Mouse (Mus musculus) spleen, adult 18-20 months (tissue): ENCODE measurements at regions not wholly inside any gene's neighbourhood (a gene's known extent, or its start where the extent isn't known, plus 50 kb on each side); places are given as distances from the start of the nearest gene placed in this dataset.

Experiments
- DNase-seq, 2 experiments: peaks; one replicate each; pipeline ENCODE4 v3.0.0; 2022; ENCODE audit warnings: mixed read lengths in 2 of 2

DNA sequence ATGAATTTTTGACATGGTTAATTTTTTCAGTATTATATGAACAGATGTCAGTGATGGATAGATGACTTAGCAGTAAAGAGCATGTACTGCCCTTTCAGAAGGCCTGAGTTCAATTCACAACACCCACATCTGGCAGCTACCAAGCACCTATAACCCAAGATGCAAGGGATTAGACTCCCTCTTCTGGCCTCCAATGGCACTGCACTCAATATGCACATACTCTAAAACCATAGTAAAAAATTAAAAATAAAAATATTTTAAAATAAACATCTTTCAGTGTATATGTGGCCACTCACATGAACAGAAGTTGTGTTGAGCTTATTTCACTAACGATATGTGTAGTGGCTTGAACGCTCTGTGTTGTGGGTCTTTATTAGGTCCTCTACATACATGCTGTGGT lies 152.4 kb downstream of the Hs3st3b1 start:
- no peak for DNase-seq

DNA sequence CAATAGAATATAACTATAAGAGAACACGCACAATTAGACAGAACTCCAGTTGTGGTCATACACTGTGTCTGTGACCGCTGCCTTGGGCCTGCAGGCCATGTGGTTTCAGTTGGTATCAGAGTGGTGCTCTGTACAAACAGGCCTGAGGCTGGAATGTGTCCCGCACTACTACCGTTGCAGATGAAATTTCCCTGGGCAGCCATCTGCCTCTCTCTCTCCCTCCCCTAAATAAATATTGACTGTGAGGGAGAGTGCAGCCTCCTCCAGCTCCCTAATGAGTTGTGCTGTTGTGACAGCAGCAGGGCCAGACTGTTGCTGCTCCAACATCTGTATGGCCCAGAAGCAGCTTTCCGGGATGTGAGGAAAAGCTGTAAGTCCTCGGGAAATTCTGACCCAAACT lies 146.7 kb downstream of the Hs3st3b1 start:
- DNase-seq = no peak

DNA sequence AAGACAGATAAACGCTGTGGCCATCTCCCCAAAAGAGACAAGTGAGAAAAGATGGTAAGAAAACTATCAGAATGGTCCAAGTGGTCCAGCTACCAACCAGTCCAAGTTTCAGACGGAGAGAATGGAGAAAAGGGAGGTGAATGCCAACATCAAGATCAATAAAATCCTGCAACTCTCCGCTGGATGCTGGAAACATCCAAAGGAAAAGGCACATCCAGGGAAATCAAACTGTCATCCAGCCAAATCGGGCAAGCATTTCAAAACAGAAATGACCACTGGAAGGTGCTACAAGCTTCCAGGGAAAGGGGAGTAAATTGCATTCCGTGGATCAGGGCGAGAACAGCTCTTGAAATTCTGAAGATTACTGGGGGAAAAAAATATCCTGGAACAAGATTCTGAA lies 142.7 kb downstream of the Hs3st3b1 start:
- DNase-seq = no peak

DNA sequence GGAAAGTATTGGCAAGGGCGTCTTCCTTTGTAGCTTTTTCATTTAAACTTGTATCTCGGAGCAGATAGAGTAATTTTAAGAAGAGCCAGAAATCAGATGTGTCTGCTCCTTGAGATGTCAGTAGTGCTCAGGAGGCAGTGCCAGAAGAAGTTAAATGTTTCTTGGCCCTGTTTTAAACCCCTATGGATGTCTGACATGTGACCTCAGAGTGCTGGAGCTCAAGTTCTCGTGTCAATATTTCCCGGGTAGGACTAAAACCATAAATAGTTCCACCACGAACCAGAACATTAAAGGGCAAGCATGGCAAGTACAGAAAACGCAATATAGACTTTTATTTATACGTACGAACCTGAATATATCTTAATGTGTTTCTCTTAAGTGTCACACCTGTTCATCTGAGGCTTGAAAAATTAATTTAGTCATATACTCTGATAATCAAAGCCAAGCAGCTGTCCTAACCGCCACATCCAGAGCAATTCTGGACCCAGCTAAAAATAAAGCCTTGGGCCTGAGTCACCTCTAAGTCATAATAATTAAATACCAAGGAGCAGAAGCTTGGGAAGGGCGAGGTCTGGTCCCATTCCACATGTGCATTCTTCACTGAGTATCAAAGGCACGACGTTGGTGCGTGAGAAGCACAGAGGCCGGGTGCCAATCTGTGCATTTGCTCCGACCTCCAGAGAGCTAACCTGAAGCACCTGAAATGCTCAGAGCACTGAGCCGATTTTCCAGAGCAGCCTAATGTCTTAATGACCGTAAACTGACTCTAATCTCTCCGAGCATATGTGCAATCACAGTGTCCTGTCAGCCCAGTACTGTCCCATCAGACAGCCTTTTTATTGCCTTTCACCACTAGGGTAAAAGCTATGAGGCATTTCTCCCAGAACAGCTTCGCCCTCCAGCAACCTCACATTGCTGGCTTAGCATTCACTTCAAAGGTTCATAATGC lies 139.8 kb downstream of the Hs3st3b1 start:
- DNase-seq = no peak

DNA sequence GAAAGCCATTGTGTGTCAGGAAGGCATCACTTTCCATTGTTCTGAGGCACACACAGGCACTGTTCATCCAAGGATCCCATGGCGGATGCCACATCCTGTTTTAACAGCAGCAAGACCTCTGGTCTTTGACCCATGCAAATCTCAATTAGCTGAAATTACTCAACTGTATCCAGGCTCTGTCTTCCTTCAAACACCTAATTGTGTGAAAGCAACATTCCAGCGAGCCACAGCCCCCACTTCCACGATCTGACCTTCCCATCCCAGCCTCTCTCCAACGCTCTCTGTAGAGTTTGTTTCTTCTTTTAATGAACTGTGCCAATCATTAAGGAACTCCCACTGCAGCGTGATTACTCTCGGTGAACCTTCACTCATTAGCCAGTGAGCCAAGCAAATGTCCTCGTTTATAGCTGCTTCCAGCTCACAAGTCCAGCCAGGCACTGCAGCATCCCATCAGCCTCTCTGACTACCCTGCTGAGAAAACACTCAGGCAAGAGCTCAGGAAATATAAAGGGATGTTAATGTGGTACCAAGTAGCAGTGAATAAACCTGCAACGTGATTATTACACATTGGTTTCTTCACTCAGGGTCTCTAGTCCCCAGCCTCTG lies 136.7 kb downstream of the Hs3st3b1 start:
- DNase-seq = no peak

DNA sequence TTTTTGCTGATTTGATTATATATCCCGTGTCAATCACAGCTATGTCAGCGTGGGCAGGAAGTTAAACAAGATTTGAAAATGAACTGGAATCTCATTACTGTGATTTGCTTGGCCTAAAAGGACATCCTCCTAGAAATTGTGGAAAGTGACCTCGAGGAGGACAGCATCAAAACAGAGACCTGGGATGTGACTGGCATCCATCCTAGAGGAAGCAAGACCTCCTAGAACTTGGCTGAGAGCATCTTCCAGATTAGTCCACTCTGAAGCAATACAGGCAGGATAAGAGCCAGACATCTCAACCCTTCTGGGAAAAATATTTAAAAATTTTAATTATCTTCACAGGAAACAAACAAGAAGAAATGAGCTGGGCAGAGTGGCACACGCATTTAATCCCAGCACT lies 136.1 kb downstream of the Hs3st3b1 start:
- no peak for DNase-seq

DNA sequence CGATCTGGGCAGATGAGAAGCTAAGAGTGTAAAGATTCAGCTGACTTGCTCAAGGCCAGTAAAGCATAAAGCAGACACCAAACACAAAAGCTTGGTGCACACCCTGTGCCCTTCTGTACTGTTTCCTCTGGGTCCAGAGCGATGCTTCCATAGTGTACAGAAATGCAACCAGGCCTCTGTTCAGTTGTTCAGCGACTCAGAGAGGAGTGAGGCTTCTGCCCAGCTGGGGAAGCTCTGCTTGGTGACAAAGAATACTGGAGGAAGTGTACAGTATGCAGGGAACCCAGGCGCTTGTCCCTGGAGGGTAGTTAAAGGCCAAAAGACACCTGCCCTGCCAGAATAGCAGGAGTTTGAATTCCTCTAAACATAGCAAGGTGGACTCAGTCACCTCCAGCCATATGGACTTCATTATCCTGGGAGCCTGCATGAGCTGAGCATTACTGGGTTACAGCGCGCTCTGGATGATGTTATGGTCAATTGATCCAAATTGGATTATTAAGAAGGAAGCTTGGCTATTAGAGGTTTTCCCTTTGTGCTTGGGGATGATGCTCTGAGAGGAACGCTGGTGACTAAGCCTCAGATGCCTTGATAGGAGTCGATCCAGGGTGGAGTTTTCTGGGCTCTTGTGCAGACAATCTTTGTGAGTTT lies 132.5 kb downstream of the Hs3st3b1 start:
- no peak for DNase-seq

DNA sequence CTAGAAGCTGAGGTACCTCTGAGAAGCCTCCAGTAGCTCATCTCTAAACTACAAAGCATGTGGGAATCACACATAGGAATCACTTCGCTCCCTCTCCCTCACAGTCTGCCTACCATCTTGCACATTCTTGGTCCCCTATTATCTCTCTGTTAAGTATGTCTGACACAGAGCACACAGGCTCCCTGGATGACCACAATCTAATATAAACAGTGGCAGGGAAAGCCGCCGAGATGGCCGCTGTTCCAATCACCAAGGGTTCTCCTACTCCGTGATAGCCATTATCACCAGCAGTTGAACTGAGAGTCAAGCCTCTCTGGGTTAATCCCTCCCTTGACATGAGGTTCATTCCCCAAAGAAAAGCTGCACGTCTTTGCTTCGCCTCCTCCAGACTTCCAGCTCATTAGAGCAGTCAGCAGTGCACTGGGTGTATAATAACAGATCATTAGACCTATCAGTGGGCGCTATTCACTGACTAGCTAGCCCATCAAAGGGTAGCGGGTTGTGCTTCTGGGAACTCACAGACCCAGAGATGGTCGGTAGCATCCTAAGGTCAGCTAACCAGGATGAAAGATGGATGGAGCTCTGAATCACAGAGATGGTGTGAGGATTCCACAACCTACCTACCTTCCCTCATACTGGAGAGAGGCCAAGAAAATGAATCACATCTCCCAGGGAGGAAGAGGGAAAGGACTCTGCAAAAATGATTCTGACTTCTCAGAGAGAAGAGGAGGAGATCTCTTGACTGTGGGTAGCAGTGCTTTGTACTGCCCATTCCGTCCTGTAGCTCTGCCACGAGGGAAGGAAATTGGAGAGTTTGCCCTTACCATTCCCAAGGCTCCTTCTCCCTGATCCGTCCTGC lies 130.9 kb downstream of the Hs3st3b1 start:
- DNase-seq = no peak

DNA sequence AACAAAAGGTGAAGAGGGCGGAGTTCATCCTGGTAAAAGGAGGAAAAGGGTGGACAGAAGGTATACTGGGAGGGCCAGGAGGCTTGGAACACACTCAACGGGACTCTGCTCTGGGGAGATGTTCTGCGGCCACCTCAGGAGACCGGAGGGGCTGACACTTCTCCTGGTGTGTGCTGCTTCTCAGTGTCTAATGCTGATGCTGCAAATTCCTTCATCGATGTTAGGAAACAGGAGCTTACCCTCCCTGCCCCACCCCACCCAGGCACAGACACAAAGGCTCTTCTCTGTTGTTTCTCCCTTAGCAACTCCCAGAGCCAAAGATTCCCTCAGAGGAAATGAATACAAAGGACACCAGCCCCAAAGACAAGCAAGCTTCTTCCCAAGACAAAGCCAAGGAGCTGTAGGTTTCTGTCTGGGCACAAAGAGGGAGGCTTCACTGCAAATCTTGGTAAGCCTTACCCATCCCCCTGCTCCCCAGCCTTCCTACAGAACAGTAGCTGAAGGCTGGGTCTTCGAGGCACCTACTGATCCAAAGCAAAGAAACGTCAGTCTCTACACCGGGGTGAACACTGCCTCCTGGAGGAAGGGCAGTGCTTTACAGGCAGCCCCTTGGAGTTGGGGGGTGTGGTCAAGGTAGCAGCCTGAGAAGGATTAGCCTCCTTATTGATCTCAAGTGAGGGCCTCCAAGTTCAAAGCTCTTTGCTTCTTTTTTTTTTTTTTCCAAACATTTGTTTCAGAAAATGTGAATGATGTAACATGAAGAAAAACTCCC lies 128.2 kb downstream of the Hs3st3b1 start:
- no peak for DNase-seq

DNA sequence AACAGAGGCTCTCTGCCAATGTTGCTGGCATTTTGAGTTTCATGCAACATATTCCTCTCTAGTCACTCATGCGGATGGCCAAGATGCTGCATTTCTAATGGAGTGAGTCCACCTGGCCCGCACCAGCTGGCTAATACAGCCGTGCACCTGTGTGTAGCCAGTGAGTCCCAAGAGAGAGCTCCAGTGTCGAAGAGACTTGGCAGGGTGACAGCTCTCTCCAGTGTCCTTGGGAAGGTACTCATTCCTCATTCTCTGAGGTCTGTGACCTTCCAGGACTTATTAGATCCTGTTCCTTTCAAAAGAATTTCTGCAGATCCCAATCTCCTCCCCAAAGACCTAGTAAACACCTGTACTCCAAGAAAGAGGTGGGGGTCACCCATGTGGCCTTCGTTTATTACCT lies 109.9 kb downstream of the Hs3st3b1 start:
- DNase-seq = no peak

DNA sequence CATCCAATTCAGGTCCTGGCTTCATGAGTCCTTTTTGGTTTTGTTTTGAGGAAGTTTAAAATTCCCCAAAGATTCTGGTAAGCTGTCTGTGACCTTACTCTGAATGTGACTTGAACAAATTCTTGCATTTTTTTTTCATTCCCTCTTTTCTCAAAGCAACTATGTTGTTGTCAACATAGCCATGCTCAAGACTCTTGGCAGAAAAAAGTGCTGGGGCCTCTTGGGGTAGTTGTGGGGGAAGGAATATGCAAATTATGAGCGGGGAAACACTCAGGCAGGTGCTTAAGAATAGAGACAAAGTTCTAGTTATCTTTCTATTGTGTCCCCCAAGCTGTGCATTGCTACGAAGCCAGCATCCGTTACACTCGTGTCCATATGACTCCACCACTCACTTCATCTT lies 99.2 kb downstream of the Hs3st3b1 start:
- DNase-seq = no peak

DNA sequence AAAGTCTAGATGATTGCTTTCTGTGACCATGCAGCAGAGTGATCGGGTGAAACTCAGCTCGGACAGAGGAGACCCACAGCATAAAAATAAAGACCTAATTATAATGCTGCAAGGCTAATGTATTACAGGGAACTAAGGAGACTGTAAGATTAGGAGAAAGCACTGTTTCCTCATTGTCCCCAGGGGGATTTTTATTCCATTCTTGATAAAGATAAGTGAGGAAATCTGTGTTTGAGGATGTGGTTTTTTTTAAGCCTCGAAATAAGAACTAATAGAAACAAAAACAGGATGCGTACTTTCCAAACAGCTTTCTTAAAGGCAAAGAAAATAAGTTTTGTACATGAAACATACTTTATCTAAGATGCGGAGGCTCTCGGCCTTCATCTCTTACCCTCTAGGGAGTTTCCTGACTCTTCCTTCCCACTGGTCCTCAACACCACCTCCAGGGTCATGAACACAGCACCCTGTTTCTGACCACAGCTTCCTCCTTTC lies 94.8 kb downstream of the Hs3st3b1 start:
- DNase-seq = no peak

DNA sequence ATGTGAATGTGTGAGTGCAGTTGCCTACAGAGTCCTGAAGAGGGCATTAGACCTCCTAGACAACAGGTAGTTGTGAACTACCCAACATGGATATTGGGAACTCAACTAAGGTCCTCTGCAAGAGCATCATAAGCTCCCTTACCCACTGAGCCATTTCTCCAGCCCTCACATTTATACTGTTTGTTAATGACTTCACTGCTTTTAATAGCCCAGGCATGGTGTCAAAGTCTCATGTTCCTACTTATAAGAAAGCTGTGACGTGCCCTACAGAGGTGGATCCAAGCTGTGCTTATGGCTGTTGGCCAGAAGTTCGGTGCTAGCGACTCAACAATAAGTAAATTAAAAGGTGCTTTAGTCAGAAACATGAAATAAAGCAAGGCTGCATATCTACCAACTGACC lies 88.6 kb downstream of the Hs3st3b1 start:
- DNase-seq = no peak

DNA sequence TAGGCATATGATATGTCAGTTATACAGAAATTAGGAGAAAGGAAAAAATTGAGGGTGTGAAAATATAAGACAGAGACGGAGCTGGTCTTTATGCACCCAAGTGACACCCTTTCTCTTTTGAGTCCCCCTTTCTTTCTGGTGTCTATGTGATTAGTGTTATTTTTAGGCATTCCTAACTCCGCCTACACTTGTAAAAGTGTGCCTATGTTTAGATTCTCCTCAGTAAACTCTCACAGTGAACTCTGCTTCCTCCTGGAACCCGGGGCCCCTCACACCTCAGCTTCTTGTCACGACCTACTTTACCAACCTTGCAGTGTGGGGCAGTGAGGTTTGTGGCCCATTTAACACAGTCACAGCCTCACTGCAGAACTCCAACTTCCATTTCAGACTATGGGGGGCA lies 88.0 kb downstream of the Hs3st3b1 start:
- DNase-seq = no peak

DNA sequence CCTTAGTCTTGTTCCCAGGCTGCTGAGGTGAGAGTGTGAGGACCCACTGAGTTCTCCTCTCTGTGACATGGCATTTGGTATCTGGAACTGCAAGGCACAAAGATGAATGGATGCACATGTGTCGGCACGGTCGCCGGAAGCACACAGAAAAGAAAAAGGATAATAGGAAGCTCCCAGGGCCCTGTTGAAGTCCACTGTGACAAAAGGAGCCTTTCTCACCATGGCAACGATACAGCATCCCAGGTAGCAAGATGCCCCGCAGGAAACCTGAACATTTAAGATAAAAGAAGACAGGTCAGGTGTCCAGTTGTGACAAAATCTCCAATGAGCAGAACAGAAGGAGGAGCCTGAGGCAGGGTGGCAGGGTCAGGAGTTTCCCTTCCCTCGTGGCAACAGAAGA lies 87.5 kb downstream of the Hs3st3b1 start:
- DNase-seq = no peak
